Mouse (Mus musculus): ENCODE results near the gene AI413582. TPM values are rescaled to one million over a fixed set of nuclear protein-coding genes. Genes with fewer than 3 reads are reported as not detected.

AI413582 gene
- polyA plus RNA-seq, 1 experiment, result 42.4 TPM

DNA sequence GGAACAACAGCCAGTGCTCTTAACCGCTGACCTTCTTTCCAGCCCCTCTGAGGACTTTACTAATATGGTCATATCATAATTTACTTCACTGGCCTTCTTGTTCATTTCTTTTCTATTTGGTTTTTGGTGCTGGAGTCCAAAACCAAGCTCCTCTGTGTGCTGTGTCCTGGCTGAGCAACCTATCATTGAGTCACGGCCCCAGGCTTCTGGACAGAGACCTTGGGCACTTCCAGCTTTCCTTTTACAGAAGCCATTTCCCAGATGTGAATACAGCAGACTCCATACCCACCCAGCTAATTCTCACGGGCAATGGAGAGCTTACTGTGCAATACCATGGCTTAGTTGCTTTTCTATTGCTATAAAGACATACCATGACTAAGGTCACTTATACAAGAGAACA is 34.7 kb upstream of the AI413582 start:
- 74% methylated on average over 3 of the region's 3 CpGs for WGBS
- Histone ChIP-seq H3K4me1 (ENCODE audit: control insufficient read depth, insufficient read depth, low read length) (peaks cover 9% of the 10 kb centered on the region), H3K4me3 (replicated peaks; ENCODE audit: extremely low read depth, low read depth, low read length) (no peak overlapping the region)
- no peak for DNase-seq
- TF ChIP-seq POLR2A (IDR thresholded peaks at IDR 0.05; ENCODE audit: borderline replicate concordance, extremely low read depth, low read depth, low read length), result no peak
- no peak for TF ChIP-seq CTCF (IDR thresholded peaks at IDR 0.05; ENCODE audit: insufficient read depth, low read length)

DNA sequence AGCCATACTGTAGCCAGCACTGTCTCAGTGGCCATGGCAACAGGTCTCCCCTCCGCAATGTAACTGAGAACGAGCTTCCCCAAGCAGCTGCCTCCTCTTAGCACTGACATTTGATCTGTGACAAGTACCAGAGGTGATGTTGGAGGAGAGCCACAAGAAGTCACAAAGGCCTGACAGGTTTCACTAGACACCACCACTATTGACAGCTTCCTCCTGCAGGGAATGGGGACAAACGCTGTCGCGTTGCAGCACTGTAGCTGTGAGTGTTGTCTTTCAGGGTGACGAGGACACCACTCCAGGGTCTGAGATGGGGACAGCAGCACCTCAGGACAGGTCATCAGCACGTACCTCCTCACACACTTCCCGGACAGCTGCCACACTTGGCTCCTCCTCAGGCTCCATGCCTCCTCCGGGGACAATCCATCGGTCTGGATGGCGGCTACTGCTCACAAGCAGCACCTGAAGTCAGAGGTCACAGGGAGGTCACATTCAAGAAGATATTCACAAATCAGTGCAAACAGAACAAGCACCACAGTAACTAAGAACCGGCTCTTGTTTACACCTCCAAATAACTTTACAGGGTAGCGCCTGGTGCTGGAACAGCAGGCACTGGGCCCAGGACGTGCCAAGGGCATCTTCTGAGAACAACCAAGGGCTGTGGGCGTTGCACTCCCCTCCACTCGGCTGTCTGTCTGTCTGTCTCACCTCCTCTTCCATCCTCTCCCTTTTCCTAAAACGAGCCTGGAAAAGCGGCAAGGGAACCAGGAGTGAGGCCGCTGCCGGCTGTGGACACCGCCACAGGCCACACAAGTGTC is 31.0 kb upstream of the AI413582 start:
- WGBS, result 61% methylated on average over 21 of the region's 21 CpGs
- TF ChIP-seq CTCF (IDR thresholded peaks at IDR 0.05; ENCODE audit: insufficient read depth, low read length), result no peak
- TF ChIP-seq POLR2A (IDR thresholded peaks at IDR 0.05; ENCODE audit: borderline replicate concordance, extremely low read depth, low read depth, low read length), result no peak
- H3K4me1 ChIP-seq (ENCODE audit: control insufficient read depth, insufficient read depth, low read length), result peaks cover 9% of the 10 kb centered on the region
- DNase-seq, result no peak
- H3K4me3 ChIP-seq (replicated peaks; ENCODE audit: extremely low read depth, low read depth, low read length), result no peak overlapping the region

DNA sequence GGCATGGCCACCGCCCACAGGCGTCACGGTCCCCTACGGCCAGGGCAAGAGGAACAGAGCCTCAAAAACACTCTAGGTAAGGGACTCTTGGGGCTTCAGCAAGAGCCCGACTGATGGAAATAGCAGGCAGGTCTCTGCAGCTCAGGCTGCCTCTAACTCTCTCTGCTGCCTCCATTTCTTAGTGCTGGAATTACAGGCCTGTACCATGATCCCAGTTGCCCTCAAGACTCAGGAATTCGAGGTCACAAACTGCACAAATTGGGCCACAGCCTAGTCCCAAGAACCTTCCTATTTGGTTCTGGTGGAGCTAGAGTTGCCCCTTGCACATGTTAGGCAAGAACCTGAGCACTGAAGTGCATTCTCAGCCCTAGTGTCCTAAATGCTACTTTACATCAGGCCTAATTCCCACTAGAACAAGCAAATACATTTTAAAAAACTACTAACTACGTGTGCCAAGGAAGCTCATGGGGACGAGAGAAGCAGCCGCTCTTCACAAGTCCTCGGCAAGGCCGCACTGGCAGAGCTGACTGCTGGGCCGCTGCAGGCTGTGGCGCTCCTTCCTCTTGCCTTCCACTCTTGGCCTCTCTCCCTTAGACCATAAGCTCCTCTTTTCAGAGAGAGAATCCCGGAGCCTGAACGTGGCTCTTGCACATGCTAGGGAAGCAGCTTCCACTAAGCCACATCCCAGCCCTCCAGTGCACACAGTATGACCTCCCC is 30.3 kb upstream of the AI413582 start:
- H3K4me3 ChIP-seq (replicated peaks; ENCODE audit: extremely low read depth, low read depth, low read length), result no peak overlapping the region
- WGBS, result 69% methylated on average over 15 of the region's 15 CpGs
- peaks cover 9% of the 10 kb centered on the region for H3K4me1 ChIP-seq (ENCODE audit: control insufficient read depth, insufficient read depth, low read length)
- DNase-seq, result no peak
- no peak for TF ChIP-seq CTCF (IDR thresholded peaks at IDR 0.05; ENCODE audit: insufficient read depth, low read length)
- TF ChIP-seq POLR2A (IDR thresholded peaks at IDR 0.05; ENCODE audit: borderline replicate concordance, extremely low read depth, low read depth, low read length), result no peak

DNA sequence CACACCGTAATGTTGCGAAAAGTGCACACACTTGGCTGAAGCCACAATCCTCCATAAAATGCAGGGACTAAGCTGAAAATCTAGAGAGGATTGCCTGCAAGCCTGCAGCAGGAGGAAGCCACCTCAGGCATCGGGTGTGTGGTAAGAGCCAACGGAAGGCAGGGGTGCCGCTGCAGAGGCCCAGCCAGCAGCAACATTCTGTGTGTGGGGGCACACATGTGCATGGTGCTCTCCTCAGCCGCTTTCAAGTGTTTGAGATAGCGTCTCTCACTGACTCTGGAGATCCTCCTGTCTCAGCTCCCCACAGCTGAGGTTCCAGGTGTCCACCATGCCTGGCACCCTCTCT is 27.0 kb upstream of the AI413582 start:
- no peak for DNase-seq
- peaks cover 9% of the 10 kb centered on the region for H3K4me1 ChIP-seq (ENCODE audit: control insufficient read depth, insufficient read depth, low read length)
- no peak overlapping the region for H3K4me3 ChIP-seq (replicated peaks; ENCODE audit: extremely low read depth, low read depth, low read length)
- TF ChIP-seq POLR2A (IDR thresholded peaks at IDR 0.05; ENCODE audit: borderline replicate concordance, extremely low read depth, low read depth, low read length), result no peak
- TF ChIP-seq CTCF (IDR thresholded peaks at IDR 0.05; ENCODE audit: insufficient read depth, low read length), result no peak
- WGBS, result 98% methylated on average over 7 of the region's 7 CpGs

DNA sequence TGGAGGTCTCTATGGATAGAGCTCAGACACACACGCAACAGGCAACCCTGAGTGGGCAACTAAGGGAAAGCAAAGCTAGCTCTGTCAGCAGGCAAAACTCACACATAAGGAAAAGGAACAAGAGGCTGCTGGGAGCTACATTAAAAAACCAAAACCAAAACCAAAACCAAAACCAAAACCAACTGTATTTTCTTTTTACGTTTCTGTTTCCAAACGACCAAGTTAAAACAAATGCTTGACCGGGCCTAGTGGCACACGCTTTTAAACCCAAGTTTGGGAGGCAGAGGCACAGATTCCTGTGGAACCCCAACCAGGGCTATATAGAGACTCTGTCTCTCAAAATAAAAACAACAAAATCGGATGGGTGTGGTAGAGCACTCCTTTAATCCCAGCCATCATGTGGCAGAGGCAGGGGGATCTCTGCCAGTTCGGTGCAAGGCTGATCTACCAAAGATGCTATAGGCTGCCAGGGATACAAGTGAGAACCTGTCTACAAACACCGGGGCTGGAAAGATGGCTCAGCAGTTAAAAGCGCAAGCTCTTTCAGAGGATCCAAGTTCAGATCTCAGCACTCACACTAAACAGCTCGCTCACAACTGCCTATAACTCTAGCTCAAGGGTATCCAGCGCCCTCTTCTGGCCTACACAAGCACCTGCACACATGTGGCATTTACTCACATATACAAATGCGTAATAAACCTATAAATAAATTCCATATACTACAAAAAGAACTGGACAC is 26.4 kb upstream of the AI413582 start:
- Histone ChIP-seq H3K4me3 (replicated peaks; ENCODE audit: extremely low read depth, low read depth, low read length) (no peak overlapping the region), H3K4me1 (ENCODE audit: control insufficient read depth, insufficient read depth, low read length) (peaks cover 9% of the 10 kb centered on the region)
- WGBS, result 70% methylated on average over 12 of the region's 12 CpGs
- TF ChIP-seq POLR2A (IDR thresholded peaks at IDR 0.05; ENCODE audit: borderline replicate concordance, extremely low read depth, low read depth, low read length) (no peak), CTCF (IDR thresholded peaks at IDR 0.05; ENCODE audit: insufficient read depth, low read length) (no peak)
- no peak for DNase-seq

DNA sequence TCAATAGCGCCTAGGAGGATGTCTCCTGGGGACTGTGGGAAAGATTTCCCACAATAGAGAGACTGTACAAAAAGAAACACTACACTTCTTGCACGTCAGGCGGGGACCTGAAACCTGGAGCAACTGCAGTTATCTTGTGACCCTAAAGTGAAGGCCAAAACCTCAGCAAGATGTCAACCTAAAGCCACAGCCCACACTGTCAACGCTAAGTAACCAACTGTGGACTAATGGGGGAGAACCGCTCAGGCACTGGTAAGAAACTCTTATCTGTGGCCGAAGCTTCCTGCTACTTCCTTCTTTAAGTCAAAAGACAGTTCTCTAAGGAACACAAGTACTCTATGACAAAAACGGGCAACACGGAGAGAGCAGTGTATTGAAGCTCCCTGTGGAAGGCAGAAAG is 22.7 kb upstream of the AI413582 start:
- TF ChIP-seq POLR2A (IDR thresholded peaks at IDR 0.05; ENCODE audit: borderline replicate concordance, extremely low read depth, low read depth, low read length) (no peak), CTCF (IDR thresholded peaks at IDR 0.05; ENCODE audit: insufficient read depth, low read length) (no peak)
- WGBS, result 70% methylated on average over 8 of the region's 8 CpGs
- Histone ChIP-seq H3K4me3 (replicated peaks; ENCODE audit: extremely low read depth, low read depth, low read length) (no peak overlapping the region), H3K4me1 (ENCODE audit: control insufficient read depth, insufficient read depth, low read length) (no peaks in the 10 kb centered on the region; the same call in 1 of the 2 replicates)
- DNase-seq, result no peak

DNA sequence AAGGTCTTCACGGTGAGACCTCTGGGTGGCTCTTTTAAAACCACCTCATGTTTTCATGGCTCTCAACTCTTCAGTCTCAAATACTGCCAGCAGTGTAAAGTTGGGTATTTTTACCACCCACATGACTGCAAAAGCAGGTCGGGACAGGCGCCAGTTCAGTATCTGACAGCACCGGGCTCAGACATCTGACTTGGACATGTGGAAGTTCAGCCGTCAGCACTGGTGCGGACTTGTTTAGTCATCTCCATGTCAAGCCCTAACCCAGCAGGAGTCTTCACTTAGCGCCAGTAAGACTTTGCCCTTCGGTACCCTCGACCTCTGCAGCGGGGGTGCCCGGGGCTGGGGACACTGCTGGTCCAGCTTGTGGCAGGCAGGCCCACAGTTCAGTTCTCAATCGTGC is 21.7 kb upstream of the AI413582 start:
- Histone ChIP-seq H3K4me3 (replicated peaks; ENCODE audit: extremely low read depth, low read depth, low read length) (no peak overlapping the region), H3K4me1 (ENCODE audit: control insufficient read depth, insufficient read depth, low read length) (no peaks in the 10 kb centered on the region; the same call in 1 of the 2 replicates)
- no peak for DNase-seq
- WGBS, result 64% methylated on average over 12 of the region's 12 CpGs
- TF ChIP-seq CTCF (IDR thresholded peaks at IDR 0.05; ENCODE audit: insufficient read depth, low read length) (no peak), POLR2A (IDR thresholded peaks at IDR 0.05; ENCODE audit: borderline replicate concordance, extremely low read depth, low read depth, low read length) (no peak)

DNA sequence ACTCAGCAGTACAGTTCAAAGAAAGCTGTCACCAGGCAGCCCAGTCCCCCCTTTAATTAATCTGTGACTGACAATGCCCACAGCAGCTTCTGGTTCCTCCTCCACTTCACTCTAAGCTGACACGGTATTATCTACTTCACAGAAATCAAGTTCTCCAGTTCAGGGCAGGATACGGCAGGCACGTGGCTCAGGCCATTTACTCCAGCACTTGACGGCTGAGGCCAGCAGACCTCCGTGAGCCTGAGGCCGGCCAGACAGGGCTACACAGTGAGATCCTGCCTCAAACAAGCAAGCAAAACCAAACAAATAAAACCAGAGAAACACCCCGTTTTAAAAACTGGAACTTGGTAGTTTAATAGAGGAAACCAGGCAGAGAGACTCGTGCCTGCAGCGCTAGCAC is 21.1 kb upstream of the AI413582 start:
- Histone ChIP-seq H3K4me1 (ENCODE audit: control insufficient read depth, insufficient read depth, low read length) (no peaks in the 10 kb centered on the region; the same call in 1 of the 2 replicates), H3K4me3 (replicated peaks; ENCODE audit: extremely low read depth, low read depth, low read length) (no peak overlapping the region)
- TF ChIP-seq CTCF (IDR thresholded peaks at IDR 0.05; ENCODE audit: insufficient read depth, low read length) (no peak), POLR2A (IDR thresholded peaks at IDR 0.05; ENCODE audit: borderline replicate concordance, extremely low read depth, low read depth, low read length) (no peak)
- WGBS, result 62% methylated on average over 9 of the region's 9 CpGs
- no peak for DNase-seq

DNA sequence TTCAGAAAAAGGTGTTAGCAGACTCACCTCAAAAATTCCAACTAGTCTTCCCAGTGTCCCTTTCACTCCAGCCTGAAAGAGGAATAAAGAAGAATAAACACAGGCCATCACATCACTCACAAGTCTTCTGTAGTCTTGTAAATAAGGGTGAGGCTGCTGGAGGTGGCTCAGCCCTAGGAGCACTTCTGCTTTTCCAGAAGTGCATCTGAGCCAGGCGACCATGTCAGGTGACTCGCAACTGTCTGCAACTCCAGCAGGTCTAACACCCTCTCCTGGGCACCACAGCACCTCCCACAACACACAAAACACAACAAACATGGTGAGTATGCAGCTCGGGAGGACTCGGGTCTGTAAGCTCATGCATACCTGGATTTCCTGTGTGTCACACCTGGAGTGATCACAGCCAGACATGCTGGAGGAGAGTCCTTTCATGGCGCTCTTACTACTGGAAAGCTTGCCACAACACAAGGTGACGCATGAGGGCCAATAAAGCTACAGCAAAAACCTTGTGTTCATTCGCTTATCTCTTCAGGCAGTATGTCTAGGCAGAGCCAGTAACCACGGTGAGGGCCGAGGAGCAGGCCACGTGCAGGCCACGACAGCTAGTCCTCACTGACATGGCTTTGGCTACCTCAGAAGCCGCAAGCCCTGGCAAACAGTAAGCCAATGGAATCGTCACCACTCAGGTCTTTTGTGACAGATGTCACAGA is 17.8 kb upstream of the AI413582 start:
- Histone ChIP-seq H3K4me3 (replicated peaks; ENCODE audit: extremely low read depth, low read depth, low read length) (no peak overlapping the region), H3K4me1 (ENCODE audit: control insufficient read depth, insufficient read depth, low read length) (no peaks in the 10 kb centered on the region; the same call in 1 of the 2 replicates)
- no peak for TF ChIP-seq CTCF (IDR thresholded peaks at IDR 0.05; ENCODE audit: insufficient read depth, low read length)
- TF ChIP-seq POLR2A (IDR thresholded peaks at IDR 0.05; ENCODE audit: borderline replicate concordance, extremely low read depth, low read depth, low read length), result no peak
- no peak for DNase-seq
- 82% methylated on average over 13 of the region's 13 CpGs for WGBS
